Mouse (Mus musculus) heart, postnatal 0 days (tissue): ENCODE results near the gene Ube2c. TPM values are rescaled to one million over a fixed set of nuclear protein-coding genes. Genes with fewer than 3 reads are reported as not detected.

Experiments
- ATAC-seq: fragments of 200-750 bp; cut with Nextera tagmentation; 2 replicates; pipeline ENCODE4 v1.8.0; 2017; ENCODE audit warnings: low read depth, moderate number of reproducible peaks, moderate library complexity; ENCODE audit not compliant: insufficient read depth
- DNase-seq: peaks from one replicate; pipeline ENCODE4 v3.0.0-alpha.2; 2016; ENCODE audit warnings: low spot score
- H3K27ac ChIP-seq: fragments of 300-500 bp; sonication (generic); 2 replicates; pipeline ENCODE4 v1.5.1; 2014; ENCODE audit warnings: low read depth, mild to moderate bottlenecking
- H3K27me3 ChIP-seq: fragments of 300-500 bp; sonication (generic); 2 replicates; pipeline ENCODE4 v1.6.1; 2014; ENCODE audit warnings: low read length, mixed read lengths; ENCODE audit not compliant: control insufficient read depth, insufficient read depth
- H3K36me3 ChIP-seq: fragments of 300-500 bp; sonication (generic); replicated peaks from 2 replicates; pipeline ENCODE4 v1.6.1; 2014; ENCODE audit warnings: low read length, mixed read lengths; ENCODE audit not compliant: control insufficient read depth, insufficient read depth
- H3K4me1 ChIP-seq: fragments of 300-500 bp; sonication (generic); 2 replicates; pipeline ENCODE4 v1.6.1; 2014; ENCODE audit warnings: antibody characterized with exemption; ENCODE audit not compliant: control insufficient read depth, insufficient read depth
- H3K4me2 ChIP-seq: fragments of 300-500 bp; sonication (generic); 2 replicates; pipeline ENCODE4 v1.6.1; 2014; ENCODE audit warnings: low read depth, mild to moderate bottlenecking, low read length, moderate library complexity
- H3K4me3 ChIP-seq: fragments of 300-500 bp; sonication (generic); 2 replicates; pipeline ENCODE4 v1.5.1; 2014; ENCODE audit warnings: low read depth, low read length
- H3K9ac ChIP-seq: fragments of 300-500 bp; sonication (generic); replicated peaks from 2 replicates; pipeline ENCODE4 v1.6.1; 2014; ENCODE audit warnings: low read depth, low read length, mixed read lengths
- H3K9me3 ChIP-seq: fragments of 300-500 bp; sonication (generic); replicated peaks from 2 replicates; pipeline ENCODE4 v1.6.1; 2016; ENCODE audit warnings: low read length; ENCODE audit not compliant: control insufficient read depth
- CTCF ChIP-seq: IDR thresholded peaks from 2 replicates; pipeline ENCODE4 v1.5.1; 2016; ENCODE audit warnings: antibody characterized with exemption, control low read depth, low read depth
- EP300 ChIP-seq: IDR thresholded peaks from 2 replicates; pipeline ENCODE4 v1.6.1; 2016; ENCODE audit warnings: antibody characterized with exemption, low read depth
- WGBS: fragments of 180-500 bp; shearing (Covaris S2); extraction: QIAGEN DNeasy Blood & Tissue Kit; methylation state at CpG from one replicate; pipeline ENCODE4 v1.1.7; 2014; 5-methylcytosine and 5-hydroxymethylcytosine counted together
- polyA plus RNA-seq: library from polyadenylated mRNA; unstranded; fragments of >200 nt; fragmentation: Nextera tagmentation; extraction: Ambion mirVana; gene quantifications from 2 replicates; pipeline ENCODE4 v1.2.1, GENCODE M21; 2015
- total RNA-seq: library from RNA; depleted of rRNA; stranded (reverse); fragments of >200 nt; gene quantifications from 2 replicates; pipeline ENCODE4 v1.2.3, GENCODE M21; 2014; ENCODE audit warnings: low replicate concordance

Ube2c gene
- total and polyA plus RNA-seq, 2 experiments from 2014 or later, result 117 to 175 TPM

DNA sequence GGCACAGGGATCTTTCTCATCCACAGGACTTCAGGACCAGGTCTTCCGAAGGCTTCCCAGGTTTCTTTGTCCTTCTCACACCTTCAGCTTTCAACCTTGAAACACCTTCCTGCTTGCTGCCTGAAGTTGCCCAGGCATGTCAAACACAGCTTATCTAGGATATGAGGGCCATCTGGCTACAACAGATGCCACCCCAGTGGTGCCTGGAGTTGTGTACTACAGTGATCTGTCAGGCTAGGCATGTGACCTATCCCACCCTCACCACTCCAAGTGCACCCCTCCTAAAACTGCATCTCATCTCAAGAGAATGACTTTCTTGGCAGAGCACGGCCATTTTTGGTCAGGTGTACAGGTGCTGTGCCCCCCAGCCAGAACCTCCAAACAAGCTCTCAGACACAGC, 8.2 kb upstream of the Ube2c start:
- DNase-seq (no peak), ATAC-seq (peak; percentile 69)
- no peaks in the 10 kb centered on the region for H3K9me3 ChIP-seq
- 67% methylated on average over 2 of the region's 2 CpGs for WGBS
- no peak overlapping the region for H3K4me2 ChIP-seq
- no peak overlapping the region for H3K9ac ChIP-seq
- H3K27me3 ChIP-seq, result no peaks in the 10 kb centered on the region
- 0 out of 2 replicates have a peak, but pooled peaks cover 4% of the 10 kb centered on the region for H3K4me1 ChIP-seq
- peaks cover 89% of the 10 kb centered on the region for H3K36me3 ChIP-seq
- TF ChIP-seq CTCF (no peak), EP300 (peak; percentile 22; the same call in 1 of the 2 replicates)
- H3K27ac ChIP-seq, result peak overlapping the region; percentile 18
- no peak overlapping the region for H3K4me3 ChIP-seq

DNA sequence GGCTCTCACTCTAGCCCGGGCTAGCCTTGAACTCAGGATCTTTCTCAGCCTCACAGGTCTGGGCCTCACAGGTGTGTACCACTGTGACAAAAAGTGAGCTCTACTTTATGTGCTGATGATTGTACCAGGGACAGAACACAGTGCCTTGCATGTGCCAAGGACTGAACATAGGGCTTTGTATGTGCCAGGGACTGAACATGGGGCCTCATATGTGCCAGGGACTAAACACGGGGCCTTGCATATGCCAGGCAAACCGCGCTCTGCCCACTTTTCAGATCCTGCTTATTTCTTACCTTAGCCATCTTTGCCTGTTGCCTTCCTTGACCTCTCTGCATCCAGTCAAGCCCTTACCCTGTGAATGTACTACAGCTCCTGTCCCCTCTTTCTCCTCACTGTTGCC, 7.7 kb upstream of the Ube2c start:
- TF ChIP-seq EP300 (peak; percentile 5; the same call in 1 of the 2 replicates), CTCF (no peak)
- H3K27me3 ChIP-seq, result no peaks in the 10 kb centered on the region
- H3K36me3 ChIP-seq, result peaks cover 88% of the 10 kb centered on the region
- no peak for DNase-seq
- no peak overlapping the region for H3K4me3 ChIP-seq
- H3K9ac ChIP-seq, result no peak overlapping the region
- WGBS, result 93% methylated on average over 4 of the region's 4 CpGs
- H3K9me3 ChIP-seq, result no peaks in the 10 kb centered on the region
- 0 out of 2 replicates have a peak, but pooled peaks cover 4% of the 10 kb centered on the region for H3K4me1 ChIP-seq
- H3K4me2 ChIP-seq, result no peak overlapping the region
- 0 out of 2 replicates have a peak overlapping the region, but pooled peaks have one; percentile 18 for H3K27ac ChIP-seq
- no peak for ATAC-seq

DNA sequence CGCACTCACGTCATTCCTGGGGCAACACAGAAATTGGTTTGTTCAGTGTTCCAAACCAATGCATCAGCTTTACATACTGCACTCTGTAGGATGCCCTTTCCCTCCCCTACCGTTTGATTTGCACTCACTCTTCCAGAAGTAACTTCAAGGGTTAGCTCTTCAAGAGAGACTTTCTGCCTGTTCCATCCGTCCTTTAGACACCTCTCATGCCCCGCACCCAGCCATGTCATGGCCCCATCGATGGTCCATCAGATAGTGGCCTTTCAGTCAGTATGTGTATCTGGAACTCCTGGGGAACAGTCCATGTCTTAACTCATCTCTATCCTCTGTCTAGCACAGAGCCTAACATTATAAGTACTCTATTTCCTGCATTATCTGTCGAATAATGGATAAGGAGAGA, 7.1 kb upstream of the Ube2c start:
- Histone ChIP-seq H3K9ac (no peak overlapping the region), H3K4me1 (0 out of 2 replicates have a peak, but pooled peaks cover 4% of the 10 kb centered on the region), H3K4me2 (no peak overlapping the region), H3K9me3 (no peaks in the 10 kb centered on the region), H3K27ac (no peak overlapping the region), H3K27me3 (no peaks in the 10 kb centered on the region), H3K4me3 (no peak overlapping the region), H3K36me3 (peaks cover 87% of the 10 kb centered on the region)
- DNase-seq, result no peak
- ATAC-seq, result no peak
- TF ChIP-seq CTCF (no peak), EP300 (no peak)
- 82% methylated on average over 7 of the region's 7 CpGs for WGBS

DNA sequence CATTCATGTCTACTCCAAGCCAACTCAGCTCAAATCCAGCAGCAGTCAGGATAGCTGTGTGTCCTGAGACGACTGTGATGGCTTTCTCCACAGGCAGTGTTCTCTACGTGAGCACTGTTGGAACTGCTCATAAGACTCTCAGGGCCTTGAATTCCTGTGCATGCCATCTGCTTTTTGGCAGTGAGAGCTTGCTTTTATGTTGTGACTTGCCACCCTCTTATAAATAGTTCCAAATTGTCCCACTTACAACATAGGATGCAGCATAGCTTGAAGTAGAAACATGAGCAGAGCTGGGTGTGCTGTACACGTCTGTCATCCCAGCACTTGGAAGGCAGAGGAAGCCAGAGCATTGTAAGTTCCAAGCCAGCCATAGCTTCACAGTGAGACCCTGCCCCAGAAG, 3.9 kb upstream of the Ube2c start:
- Histone ChIP-seq H3K27me3 (no peaks in the 10 kb centered on the region), H3K4me1 (0 out of 2 replicates have a peak, but pooled peaks cover 10% of the 10 kb centered on the region), H3K36me3 (peaks cover 64% of the 10 kb centered on the region), H3K9me3 (no peaks in the 10 kb centered on the region), H3K4me2 (no peak overlapping the region), H3K4me3 (no peak overlapping the region), H3K27ac (peak overlapping the region; percentile 36; the same call in 1 of the 2 replicates), H3K9ac (no peak overlapping the region)
- 44% methylated on average over 3 of the region's 3 CpGs for WGBS
- TF ChIP-seq EP300 (no peak), CTCF (no peak)
- no peak for DNase-seq
- no peak for ATAC-seq

DNA sequence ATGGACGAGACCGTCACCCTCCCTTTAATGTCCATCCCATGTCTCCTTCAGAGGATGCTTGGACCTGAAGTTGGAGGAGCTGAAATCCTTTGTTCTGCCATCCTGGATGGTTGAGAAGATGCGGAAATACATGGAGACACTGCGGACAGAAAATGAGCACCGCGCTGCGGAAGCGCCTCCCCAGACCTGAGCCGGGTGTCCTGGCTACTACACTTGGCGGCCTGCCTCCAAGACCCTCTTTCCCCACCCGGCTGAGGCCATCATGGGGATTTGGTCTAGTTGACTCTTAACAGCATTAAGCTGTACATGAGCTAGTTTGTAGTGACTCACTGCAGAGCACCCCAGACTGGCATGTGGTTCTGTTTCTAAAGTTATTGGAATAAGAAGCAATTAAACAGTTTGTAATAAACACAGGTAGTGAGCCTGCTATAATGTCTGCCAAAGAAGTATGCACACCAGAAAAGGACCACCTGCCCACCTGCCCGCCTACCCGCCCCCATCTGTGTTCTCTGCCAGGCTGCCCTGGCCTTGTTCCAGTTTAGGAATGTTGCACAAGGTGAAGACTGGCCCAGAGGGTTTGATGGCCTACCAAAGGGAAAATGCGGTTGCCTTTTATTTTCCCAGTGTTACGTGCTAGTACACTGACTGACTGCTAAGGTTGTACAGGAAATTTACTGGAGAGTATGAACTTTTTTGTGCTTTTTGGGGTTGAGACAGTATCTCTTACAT, 1.7 kb upstream of the Ube2c start:
- Histone ChIP-seq H3K9ac (no peak overlapping the region), H3K27me3 (no peaks in the 10 kb centered on the region), H3K4me2 (no peak overlapping the region), H3K4me3 (no peak overlapping the region), H3K9me3 (no peaks in the 10 kb centered on the region), H3K4me1 (peaks cover 20% of the 10 kb centered on the region; the same call in 1 of the 2 replicates), H3K36me3 (peaks cover 50% of the 10 kb centered on the region), H3K27ac (peak overlapping the region; percentile 74)
- no peak for DNase-seq
- TF ChIP-seq EP300 (no peak), CTCF (no peak)
- WGBS, result 82% methylated on average over 15 of the region's 15 CpGs
- ATAC-seq, result no peak
